Mouse (Mus musculus): ENCODE results near the gene Gnaz. TPM values are rescaled to one million over a fixed set of nuclear protein-coding genes. Genes with fewer than 3 reads are reported as not detected.

Gene Gnaz
- polyA plus RNA-seq, 1 experiment: 0.37 TPM

DNA sequence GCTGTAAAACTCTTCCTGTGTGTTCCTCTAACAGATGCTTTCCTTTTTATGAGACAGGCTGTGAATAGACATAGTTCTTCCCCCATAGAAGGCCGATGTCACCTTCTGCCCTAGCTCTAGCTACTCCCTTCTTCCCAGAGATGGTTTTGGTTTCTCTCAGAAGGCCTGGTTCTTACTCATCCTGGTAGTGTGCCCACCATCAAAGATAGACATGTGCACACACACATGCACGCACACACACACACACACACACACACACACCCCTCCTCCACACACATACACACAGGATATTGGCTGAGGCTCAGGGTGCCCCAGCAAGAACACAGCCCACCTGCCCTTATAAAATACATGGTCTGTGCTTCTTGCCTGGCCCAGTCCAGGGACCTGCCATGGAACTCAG is 2.3 kb downstream of the Gnaz start:
- TF ChIP-seq USF1 (IDR thresholded peaks at IDR 0.05; ENCODE audit: low read depth) (no peak), CTCF (IDR thresholded peaks at IDR 0.05; ENCODE audit: control insufficient read depth, insufficient read depth, insufficient read length) (no peak), MYOG (IDR thresholded peaks at IDR 0.05; ENCODE audit: control insufficient read depth, extremely low read depth, insufficient read length) (no peak), FOSL1 (IDR thresholded peaks at IDR 0.05; ENCODE audit: insufficient read depth, low read length, poor library complexity, severe bottlenecking) (no peak), MAX (IDR thresholded peaks at IDR 0.05) (no peak), CEBPB (IDR thresholded peaks at IDR 0.05; ENCODE audit: low read depth) (no peak), MYOD1 (IDR thresholded peaks at IDR 0.05; ENCODE audit: control insufficient read depth, insufficient read length, low read depth) (no peak)
- Histone ChIP-seq H3K79me3 (ENCODE audit: low read depth) (no peaks in the 10 kb centered on the region), H3K36me3 (ENCODE audit: control insufficient read depth, insufficient read depth) (no peaks in the 10 kb centered on the region), H3K4me3 (ENCODE audit: insufficient read depth, poor library complexity, severe bottlenecking) (no peak overlapping the region), H3ac (ENCODE audit: control insufficient read depth, insufficient read length, low read depth) (no peak overlapping the region), H3K79me2 (ENCODE audit: control insufficient read depth, insufficient read depth) (no peaks in the 10 kb centered on the region), H3K27me3 (ENCODE audit: control insufficient read depth, insufficient read depth, insufficient read length) (peaks cover 10% of the 10 kb centered on the region)

DNA sequence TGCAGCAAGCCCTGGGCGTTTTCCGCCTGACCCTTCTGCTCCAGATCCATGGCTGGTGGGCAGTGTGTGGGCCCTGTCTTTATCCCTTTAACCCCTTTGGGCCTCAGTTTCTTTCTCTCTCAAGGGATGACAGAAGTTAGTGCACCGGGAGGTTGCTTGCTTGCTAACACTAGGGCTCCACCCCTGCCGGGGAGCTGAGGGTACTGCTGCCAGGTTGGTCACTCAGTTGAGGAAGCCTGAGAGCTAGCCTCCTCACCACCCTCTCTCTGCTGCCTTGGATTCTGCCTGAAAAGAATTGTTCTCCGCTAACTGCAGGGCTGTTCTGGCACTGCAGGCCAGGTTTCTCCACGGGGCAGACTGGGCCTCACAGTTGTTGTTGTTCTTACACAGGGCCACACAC is 6.0 kb downstream of the Gnaz start:
- Histone ChIP-seq H3K27me3 (ENCODE audit: control insufficient read depth, insufficient read depth, insufficient read length) (peaks cover 7% of the 10 kb centered on the region), H3K79me2 (ENCODE audit: control insufficient read depth, insufficient read depth) (no peaks in the 10 kb centered on the region), H3K4me3 (ENCODE audit: insufficient read depth, poor library complexity, severe bottlenecking) (no peak overlapping the region), H3K36me3 (ENCODE audit: control insufficient read depth, insufficient read depth) (no peaks in the 10 kb centered on the region), H3ac (ENCODE audit: control insufficient read depth, insufficient read length, low read depth) (no peak overlapping the region), H3K79me3 (ENCODE audit: low read depth) (no peaks in the 10 kb centered on the region)
- TF ChIP-seq CEBPB (IDR thresholded peaks at IDR 0.05; ENCODE audit: low read depth) (no peak), MAX (IDR thresholded peaks at IDR 0.05) (no peak), FOSL1 (IDR thresholded peaks at IDR 0.05; ENCODE audit: insufficient read depth, low read length, poor library complexity, severe bottlenecking) (no peak), MYOD1 (IDR thresholded peaks at IDR 0.05; ENCODE audit: control insufficient read depth, insufficient read length, low read depth) (no peak), MYOG (IDR thresholded peaks at IDR 0.05; ENCODE audit: control insufficient read depth, extremely low read depth, insufficient read length) (no peak), USF1 (IDR thresholded peaks at IDR 0.05; ENCODE audit: low read depth) (no peak), CTCF (IDR thresholded peaks at IDR 0.05; ENCODE audit: control insufficient read depth, insufficient read depth, insufficient read length) (no peak)

DNA sequence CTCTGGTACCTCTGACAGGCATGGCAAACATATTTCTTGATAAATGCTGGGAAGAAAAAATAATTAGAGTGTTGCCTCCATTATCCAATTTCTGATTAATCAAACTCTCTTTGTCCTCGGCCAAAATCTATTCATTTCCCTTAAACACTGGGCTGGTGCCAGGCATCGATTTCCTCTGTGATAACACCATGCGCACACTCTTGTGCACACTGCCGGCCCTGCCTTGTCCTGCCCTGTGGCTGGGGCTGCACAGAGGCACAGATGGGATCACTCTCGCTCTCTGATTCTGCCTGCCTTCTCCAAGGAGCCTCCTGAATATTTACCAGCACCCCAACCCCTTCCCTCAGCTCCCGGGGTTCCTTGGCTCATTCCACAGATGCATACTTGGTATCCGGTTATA is 8.6 kb downstream of the Gnaz start:
- TF ChIP-seq CTCF (IDR thresholded peaks at IDR 0.05; ENCODE audit: control insufficient read depth, insufficient read depth, insufficient read length) (no peak), FOSL1 (IDR thresholded peaks at IDR 0.05; ENCODE audit: insufficient read depth, low read length, poor library complexity, severe bottlenecking) (no peak), USF1 (IDR thresholded peaks at IDR 0.05; ENCODE audit: low read depth) (no peak), MYOD1 (IDR thresholded peaks at IDR 0.05; ENCODE audit: control insufficient read depth, insufficient read length, low read depth) (no peak), CEBPB (IDR thresholded peaks at IDR 0.05; ENCODE audit: low read depth) (no peak), MAX (IDR thresholded peaks at IDR 0.05) (no peak), MYOG (IDR thresholded peaks at IDR 0.05; ENCODE audit: control insufficient read depth, extremely low read depth, insufficient read length) (no peak)
- H3K36me3 ChIP-seq (ENCODE audit: control insufficient read depth, insufficient read depth): no peaks in the 10 kb centered on the region
- no peaks in the 10 kb centered on the region for H3K79me3 ChIP-seq (ENCODE audit: low read depth)
- H3K4me3 ChIP-seq (ENCODE audit: insufficient read depth, poor library complexity, severe bottlenecking): no peak overlapping the region
- no peak overlapping the region for H3ac ChIP-seq (ENCODE audit: control insufficient read depth, insufficient read length, low read depth)
- peaks cover 10% of the 10 kb centered on the region for H3K27me3 ChIP-seq (ENCODE audit: control insufficient read depth, insufficient read depth, insufficient read length)
- H3K79me2 ChIP-seq (ENCODE audit: control insufficient read depth, insufficient read depth): no peaks in the 10 kb centered on the region

DNA sequence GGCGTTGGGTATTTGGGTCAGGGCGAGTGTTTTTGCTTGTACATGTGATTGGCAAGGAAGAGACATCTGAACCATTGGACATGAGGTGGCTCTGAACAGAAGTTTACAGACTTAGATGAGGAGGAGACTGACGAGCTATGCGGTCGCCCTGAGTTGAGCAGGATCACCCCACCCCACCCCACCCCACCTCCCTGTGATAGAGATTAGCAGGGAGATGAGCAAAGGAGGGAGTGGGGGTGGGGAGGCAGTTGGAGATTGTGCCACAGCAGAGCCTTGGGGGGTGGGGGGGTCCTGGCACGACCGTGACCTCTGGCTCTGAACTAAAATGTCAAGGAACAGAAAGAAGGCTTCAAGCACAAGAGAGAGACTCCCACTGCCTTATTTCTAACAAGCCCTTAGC is 9.5 kb downstream of the Gnaz start:
- TF ChIP-seq MYOG (IDR thresholded peaks at IDR 0.05; ENCODE audit: control insufficient read depth, extremely low read depth, insufficient read length) (no peak), MYOD1 (IDR thresholded peaks at IDR 0.05; ENCODE audit: control insufficient read depth, insufficient read length, low read depth) (no peak), CTCF (IDR thresholded peaks at IDR 0.05; ENCODE audit: control insufficient read depth, insufficient read depth, insufficient read length) (no peak), MAX (IDR thresholded peaks at IDR 0.05) (no peak), FOSL1 (IDR thresholded peaks at IDR 0.05; ENCODE audit: insufficient read depth, low read length, poor library complexity, severe bottlenecking) (no peak), USF1 (IDR thresholded peaks at IDR 0.05; ENCODE audit: low read depth) (no peak), CEBPB (IDR thresholded peaks at IDR 0.05; ENCODE audit: low read depth) (no peak)
- Histone ChIP-seq H3K79me3 (ENCODE audit: low read depth) (no peaks in the 10 kb centered on the region), H3ac (ENCODE audit: control insufficient read depth, insufficient read length, low read depth) (no peak overlapping the region), H3K79me2 (ENCODE audit: control insufficient read depth, insufficient read depth) (no peaks in the 10 kb centered on the region), H3K36me3 (ENCODE audit: control insufficient read depth, insufficient read depth) (no peaks in the 10 kb centered on the region), H3K27me3 (ENCODE audit: control insufficient read depth, insufficient read depth, insufficient read length) (peaks cover 11% of the 10 kb centered on the region), H3K4me3 (ENCODE audit: insufficient read depth, poor library complexity, severe bottlenecking) (no peak overlapping the region)

DNA sequence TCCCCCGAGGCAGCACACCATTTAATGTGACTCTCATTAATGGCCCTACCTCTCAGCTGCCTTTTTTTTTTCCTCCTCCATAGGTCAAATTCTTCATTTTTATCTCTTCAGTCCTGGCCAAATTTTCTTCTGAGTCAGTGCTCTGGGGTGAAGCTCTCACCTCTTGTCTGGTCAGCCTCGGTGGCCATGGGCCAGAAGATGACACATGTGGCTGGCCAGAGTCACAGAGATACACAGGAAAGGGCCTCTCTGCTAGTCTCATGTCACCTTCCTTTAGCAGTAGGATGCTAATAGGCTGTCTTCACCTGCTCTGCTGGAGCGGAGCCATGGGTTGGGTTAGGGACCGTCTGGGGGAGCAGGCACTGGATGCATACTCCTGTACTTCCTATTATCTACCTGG is 11.1 kb downstream of the Gnaz start:
- Histone ChIP-seq H3K79me2 (ENCODE audit: control insufficient read depth, insufficient read depth) (no peaks in the 10 kb centered on the region), H3K4me3 (ENCODE audit: insufficient read depth, poor library complexity, severe bottlenecking) (no peak overlapping the region), H3K27me3 (ENCODE audit: control insufficient read depth, insufficient read depth, insufficient read length) (peaks cover 11% of the 10 kb centered on the region), H3K36me3 (ENCODE audit: control insufficient read depth, insufficient read depth) (no peaks in the 10 kb centered on the region), H3ac (ENCODE audit: control insufficient read depth, insufficient read length, low read depth) (no peak overlapping the region), H3K79me3 (ENCODE audit: low read depth) (no peaks in the 10 kb centered on the region)
- TF ChIP-seq CEBPB (IDR thresholded peaks at IDR 0.05; ENCODE audit: low read depth) (no peak), USF1 (IDR thresholded peaks at IDR 0.05; ENCODE audit: low read depth) (no peak), CTCF (IDR thresholded peaks at IDR 0.05; ENCODE audit: control insufficient read depth, insufficient read depth, insufficient read length) (no peak), FOSL1 (IDR thresholded peaks at IDR 0.05; ENCODE audit: insufficient read depth, low read length, poor library complexity, severe bottlenecking) (no peak)

DNA sequence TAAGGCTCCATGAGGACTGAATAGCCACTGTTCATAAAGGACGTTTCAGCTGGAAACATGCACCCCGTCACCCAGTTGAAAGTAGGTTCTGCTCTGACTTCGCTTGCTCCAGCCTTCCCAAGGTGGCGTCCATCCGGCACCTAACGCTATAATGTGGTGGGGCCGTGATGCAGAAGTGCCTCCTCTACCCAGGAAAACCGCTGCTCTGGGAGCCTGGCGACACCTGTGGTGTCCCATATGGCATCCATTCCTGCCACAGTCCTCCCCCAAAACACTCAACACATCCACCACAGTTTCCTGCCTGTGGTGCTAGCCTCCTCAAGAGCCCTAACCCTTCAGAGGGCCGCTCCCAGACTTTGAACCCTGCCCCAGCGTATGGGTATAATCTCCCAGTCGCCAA is 14.2 kb downstream of the Gnaz start:
- Histone ChIP-seq H3K27me3 (ENCODE audit: control insufficient read depth, insufficient read depth, insufficient read length) (peaks cover 29% of the 10 kb centered on the region), H3K79me2 (ENCODE audit: control insufficient read depth, insufficient read depth) (no peaks in the 10 kb centered on the region), H3ac (ENCODE audit: control insufficient read depth, insufficient read length, low read depth) (no peak overlapping the region), H3K4me3 (ENCODE audit: insufficient read depth, poor library complexity, severe bottlenecking) (no peak overlapping the region), H3K79me3 (ENCODE audit: low read depth) (no peaks in the 10 kb centered on the region), H3K36me3 (ENCODE audit: control insufficient read depth, insufficient read depth) (no peaks in the 10 kb centered on the region)
- TF ChIP-seq MAX (IDR thresholded peaks at IDR 0.05) (no peak), CEBPB (IDR thresholded peaks at IDR 0.05; ENCODE audit: low read depth) (no peak), CTCF (IDR thresholded peaks at IDR 0.05; ENCODE audit: control insufficient read depth, insufficient read depth, insufficient read length) (no peak)
